Mouse (Mus musculus): ENCODE measurements around the gene Tpx2.

Tpx2 gene

GRCm38 (mm10) chr2:152916111-152916510 lies 68.3 kb downstream of the Tpx2 start:
- no peak for DNase-seq

DNA sequence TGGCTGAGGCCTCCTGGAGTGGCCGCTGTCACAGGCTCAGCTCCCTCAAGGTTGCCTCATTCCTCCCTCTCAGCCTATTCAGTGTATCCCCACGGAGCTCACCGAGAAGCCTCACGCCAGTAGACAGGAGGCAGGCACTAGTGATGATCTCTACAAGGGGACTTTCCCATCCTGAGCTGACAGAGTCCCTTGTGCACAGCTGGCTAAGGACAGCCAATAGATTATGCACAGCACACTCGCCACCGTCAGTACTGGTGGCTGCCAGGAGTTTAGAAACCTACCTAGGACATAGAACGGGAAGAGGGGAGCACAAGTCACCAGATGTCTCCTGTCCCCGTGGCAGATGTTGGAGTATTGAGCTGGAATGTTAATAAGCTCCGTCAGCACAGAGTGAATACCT lies 69.9 kb downstream of the Tpx2 start:
- DNase-seq, result no peak

GRCm38 (mm10) chr2:152922376-152922775 lies 74.6 kb downstream of the Tpx2 start:
- DNase-seq, result no peak

- DNase-seq, result no peak
These were observed 75.9 kb downstream of the Tpx2 start for GRCm38 (mm10) chr2:152923621-152924020.

- DNase-seq, result no peak
These were observed 76.4 kb downstream of the Tpx2 start for GRCm38 (mm10) chr2:152924128-152924527.

GRCm38 (mm10) chr2:152924543-152924942 lies 76.8 kb downstream of the Tpx2 start:
- no peak for DNase-seq

GRCm38 (mm10) chr2:152925189-152925872 lies 77.6 kb downstream of the Tpx2 start:
- DNase-seq, result peak; percentile 69 to 88

GRCm38 (mm10) chr2:152926896-152927295 lies 79.1 kb downstream of the Tpx2 start:
- no peak for DNase-seq

- DNase-seq, result no peak
These were observed 79.6 kb downstream of the Tpx2 start for GRCm38 (mm10) chr2:152927371-152927770.

GRCm38 (mm10) chr2:152928219-152928987 lies 80.6 kb downstream of the Tpx2 start:
- DNase-seq, result peak in 1 of 2 experiments; percentile 26

DNA sequence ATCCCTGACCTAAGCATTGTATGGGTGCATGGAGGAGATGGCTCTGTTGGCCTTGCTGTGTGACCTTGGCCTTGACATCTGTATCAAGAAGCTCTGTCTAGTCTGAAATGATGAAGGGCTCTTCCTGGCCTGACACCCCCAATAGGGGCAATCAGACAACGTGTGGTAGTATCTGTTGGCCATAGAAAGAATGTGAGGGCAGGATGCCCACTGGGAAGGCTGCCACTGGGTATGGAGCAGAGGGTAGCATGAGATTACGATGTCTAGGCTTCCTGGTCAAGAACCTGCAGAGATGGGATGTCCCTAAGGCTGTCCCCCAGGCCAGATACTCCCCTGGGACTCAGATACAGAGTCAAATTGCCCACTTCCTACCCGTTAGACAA lies 81.2 kb downstream of the Tpx2 start:
- DNase-seq, result peak in 1 of 2 experiments; percentile 19

DNA sequence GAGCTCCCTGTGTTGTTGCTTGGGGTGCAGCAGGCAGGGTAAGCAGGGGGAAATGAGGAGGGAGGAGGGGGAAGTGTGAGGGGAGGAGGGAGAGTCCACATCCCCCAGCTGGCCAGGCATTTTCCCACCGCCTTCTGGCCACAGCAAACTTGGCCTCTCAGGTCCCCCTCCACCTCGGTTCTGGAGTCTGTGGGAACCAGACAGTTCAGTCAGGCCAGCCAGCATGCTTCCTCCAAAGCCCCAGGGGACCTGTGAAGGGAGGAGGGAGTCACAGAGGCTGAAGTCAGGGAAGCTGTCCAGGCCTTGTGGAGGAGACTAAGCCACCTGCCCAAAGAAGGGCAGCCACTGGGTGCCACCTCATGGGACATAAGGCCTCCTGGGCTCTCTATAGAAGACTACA lies 82.5 kb downstream of the Tpx2 start:
- peak in 1 of 2 experiments; percentile 62 for DNase-seq

GRCm38 (mm10) chr2:152931456-152932160 lies 83.8 kb downstream of the Tpx2 start:
- DNase-seq, result peak in 1 of 2 experiments; percentile 22

DNA sequence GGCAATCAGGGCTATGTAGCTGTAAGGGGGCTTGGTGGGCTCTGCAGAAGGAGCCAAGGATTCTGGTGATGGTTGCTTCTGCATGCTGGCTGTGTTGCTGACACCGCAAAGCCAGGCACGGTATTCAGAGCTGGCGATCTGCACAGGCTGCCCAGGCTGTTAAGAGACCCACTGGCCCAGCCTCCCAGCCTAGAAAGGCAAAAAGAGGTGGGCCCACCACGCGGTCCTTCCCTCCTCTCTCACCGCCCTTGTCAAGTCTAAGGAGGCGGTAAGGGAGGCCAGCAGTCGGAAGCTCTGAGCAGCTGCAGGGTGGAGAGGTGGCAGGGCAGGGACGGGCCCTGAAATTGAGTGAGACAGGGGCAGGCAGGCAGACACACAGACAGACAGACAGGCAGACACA lies 85.3 kb downstream of the Tpx2 start, which contains the start of gene Foxs1:
Gene Foxs1, minus strand, starts transcription at position 161 of the 400 bp plus-strand sequence.
- DNase-seq, result peak; percentile 45 to 78

DNA sequence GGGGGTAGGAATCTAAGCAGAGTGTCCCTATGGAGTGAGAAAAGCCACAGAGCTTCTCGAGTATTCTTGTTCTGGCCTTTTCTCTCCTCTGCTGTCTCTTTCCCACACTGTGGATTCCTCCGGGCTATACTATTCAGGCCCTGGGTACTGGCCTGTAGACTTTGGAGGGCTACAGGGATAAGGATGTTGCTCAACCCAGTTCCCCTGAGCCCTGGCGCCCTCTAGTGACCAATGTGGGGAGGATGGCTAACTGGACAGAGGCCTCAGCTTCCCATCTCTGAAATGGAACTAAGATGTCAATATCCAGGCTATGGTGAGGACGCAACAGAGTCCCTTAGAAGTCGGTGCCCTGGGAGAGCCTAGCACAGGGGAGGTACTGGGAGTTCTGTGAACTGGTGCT lies 85.8 kb downstream of the Tpx2 start:
- DNase-seq, result peak; percentile 47 to 69

DNA sequence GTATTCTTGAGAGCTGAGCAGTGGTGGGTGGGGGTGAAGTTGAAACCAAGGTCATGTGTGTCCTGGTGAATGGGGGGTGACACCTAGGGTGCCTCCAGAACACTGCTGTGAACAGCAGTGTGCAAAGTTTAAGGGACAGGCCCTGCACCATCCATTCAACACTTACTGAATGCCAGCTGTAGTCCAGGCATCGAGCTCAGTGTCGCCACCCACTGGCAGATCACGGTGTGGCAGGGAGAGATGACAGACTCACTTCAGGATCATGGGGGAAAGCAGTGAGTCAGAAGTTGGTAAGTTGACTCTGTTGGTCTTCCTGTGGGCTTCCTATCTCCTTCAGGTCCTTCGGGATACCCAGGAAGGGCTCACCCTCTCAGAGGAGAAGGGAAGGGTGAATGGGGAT lies 92.1 kb downstream of the Tpx2 start:
- DNase-seq, result peak; percentile 27 to 67

DNA sequence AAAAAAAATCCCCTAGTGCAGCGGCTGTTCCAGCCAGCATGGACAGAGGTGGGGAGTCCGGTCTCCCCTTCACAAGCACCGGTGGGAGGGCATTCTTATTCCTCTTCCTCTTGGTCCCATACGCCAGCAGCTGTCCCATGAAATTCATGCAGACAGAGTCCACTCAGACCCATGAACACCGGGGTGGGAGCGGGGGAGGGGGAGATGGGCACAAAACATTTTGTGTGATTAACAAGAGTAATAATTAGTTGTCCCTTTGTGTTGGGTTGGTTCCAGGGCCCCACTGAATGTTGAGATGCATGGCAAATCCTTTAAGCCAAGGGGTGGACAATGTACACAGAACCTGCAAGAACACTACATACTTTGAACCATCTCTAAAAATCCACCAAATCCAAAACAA lies 93.3 kb downstream of the Tpx2 start:
- DNase-seq, result no peak

- DNase-seq, result peak in 1 of 2 experiments; percentile 14
These were observed 94.0 kb downstream of the Tpx2 start for GRCm38 (mm10) chr2:152941776-152942175.

DNA sequence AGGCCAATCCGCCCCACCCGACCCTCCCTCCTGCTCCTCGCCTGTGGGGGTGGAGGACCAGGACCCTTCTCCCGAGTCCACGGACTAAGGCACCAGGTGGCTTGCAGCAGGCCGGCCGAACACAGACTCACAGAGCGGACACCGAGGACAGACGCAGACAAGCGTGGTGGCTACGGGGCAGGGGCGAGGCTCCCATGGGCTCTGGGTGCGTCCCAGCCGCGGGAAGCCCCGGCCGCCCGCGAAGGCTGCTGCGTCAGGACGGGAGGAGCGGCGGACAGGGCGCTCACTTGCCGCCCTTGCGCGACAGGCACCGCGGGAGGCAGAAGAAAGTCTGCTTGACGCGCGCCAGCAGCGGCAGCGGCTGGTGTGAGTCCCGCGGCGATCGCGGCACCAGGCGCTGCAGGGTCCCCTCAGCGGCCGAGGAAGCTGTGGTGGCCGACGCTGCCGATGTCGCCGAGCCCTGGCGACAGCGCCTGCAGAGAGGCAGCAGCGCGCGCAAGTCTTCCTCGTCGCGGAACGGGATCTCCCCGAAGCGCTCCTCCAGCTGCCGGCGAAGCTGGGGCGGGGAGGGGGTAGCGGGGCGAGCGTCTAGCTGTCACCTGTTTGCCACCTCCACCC lies 95.2 kb downstream of the Tpx2 start:
- peak in 1 of 2 experiments; percentile 23 for DNase-seq

- no peak for DNase-seq
These were observed 95.8 kb downstream of the Tpx2 start for GRCm38 (mm10) chr2:152943568-152943967.

DNA sequence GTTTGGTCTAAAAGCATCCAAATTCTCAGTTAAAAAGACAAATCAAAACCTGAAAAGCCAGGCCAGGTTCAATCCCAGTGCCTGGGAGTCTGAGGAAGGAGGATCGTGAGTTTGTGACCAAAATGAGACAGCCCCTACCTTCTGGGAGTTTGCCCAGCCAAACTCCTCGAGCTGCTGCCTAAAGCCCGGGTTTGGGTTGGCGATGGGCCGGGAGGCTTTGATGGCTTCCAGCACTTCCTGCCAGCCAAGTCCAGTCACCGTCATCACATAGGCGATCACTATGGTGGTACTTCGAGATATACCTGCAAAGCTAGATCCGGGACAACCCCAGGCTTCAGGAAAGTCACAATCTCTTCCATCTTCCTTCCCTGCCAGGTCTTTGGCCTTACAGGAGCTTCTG lies 96.2 kb downstream of the Tpx2 start:
- DNase-seq, result peak in 1 of 2 experiments; percentile 20
